ENCODE assay signal across 13 mouse cellular contexts in the genomic region with DNA sequence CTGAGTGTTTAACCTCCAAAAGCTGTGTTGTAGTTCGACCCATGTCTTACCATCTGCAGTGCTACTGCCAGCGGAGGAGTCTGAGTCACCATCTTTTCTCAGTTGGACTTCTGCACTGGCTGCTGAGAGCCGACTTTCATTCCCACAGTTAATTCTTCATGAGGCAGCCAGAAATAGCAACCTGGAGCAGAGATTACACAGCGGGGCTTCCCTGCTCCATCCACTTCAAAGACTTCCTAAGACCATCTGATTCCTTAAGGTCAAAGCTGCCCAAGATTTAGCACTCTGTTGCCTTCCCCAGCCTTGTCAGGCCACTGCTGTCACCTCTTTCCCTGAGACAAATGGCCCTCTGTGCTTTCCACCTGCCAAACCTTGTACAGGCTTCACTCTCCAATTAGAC. TPM values are rescaled to one million over a fixed set of nuclear protein-coding genes. Genes with fewer than 3 reads are reported as not detected.
DNase-seq lines count a peak whose midpoint lies in the region; ATAC-seq and TF ChIP-seq lines count a peak whose summit lies in the region.
"Had no signal": no experiment of that assay in that cellular context is flagged by ENCODE, and none has a peak within 500 bp of the region (broad histone marks: within the 10 kb centered on the region; RNA-seq: fewer than 3 reads in every experiment).

No protein-coding gene starts in this region.

- no peak for TF ChIP-seq CTCF in liver, postnatal 0 days (IDR thresholded peaks at IDR 0.05; ENCODE audit: low read depth)
- TF ChIP-seq CTCF in left cerebral cortex, adult 2 months (IDR thresholded peaks at IDR 0.05): no peak

- H3K4me2 ChIP-seq in forebrain, embryonic 15.5 days (replicated peaks): no peak overlapping the region
- H3K4me2 ChIP-seq in forebrain, embryonic 13.5 days: no peak overlapping the region
- H3K4me2 ChIP-seq in liver, postnatal 0 days (ENCODE audit: low read depth, low read length): no peak overlapping the region
- no peak overlapping the region for H3K4me2 ChIP-seq in liver, embryonic 11.5 days
- H3K4me2 ChIP-seq in kidney, embryonic 14.5 days (replicated peaks; ENCODE audit: low read depth, low read length): no peak overlapping the region
- H3K4me2 ChIP-seq: limb, embryonic 13.5 days had no signal

- no peak for ATAC-seq in forebrain, embryonic 15.5 days (replicated peaks)
- ATAC-seq in forebrain, embryonic 13.5 days: no peak
- ATAC-seq in liver, postnatal 0 days: no peak
- no peak for ATAC-seq in liver, embryonic 11.5 days (replicated peaks; ENCODE audit: low FRiP score)
- ATAC-seq in kidney, embryonic 14.5 days (ENCODE audit: low FRiP score, low TSS enrichment): no peak

- intact Hi-C loops in left cerebral cortex, adult 2 months (cut with DNase I): no loop called here

- no peaks in the 10 kb centered on the region for H3K9me3 ChIP-seq in forebrain, embryonic 15.5 days
- H3K9me3 ChIP-seq in forebrain, embryonic 13.5 days (replicated peaks): no peaks in the 10 kb centered on the region
- no peaks in the 10 kb centered on the region for H3K9me3 ChIP-seq in liver, postnatal 0 days (ENCODE audit: low read length)
- no peaks in the 10 kb centered on the region for H3K9me3 ChIP-seq in liver, embryonic 11.5 days (ENCODE audit: control insufficient read depth, low read length)
- no peaks in the 10 kb centered on the region for H3K9me3 ChIP-seq in kidney, embryonic 14.5 days (ENCODE audit: control insufficient read depth, low read length)
- H3K9me3 ChIP-seq: limb, embryonic 13.5 days; megakaryocyte, embryonic 14.5 days had no signal

- 68% methylated on average over 4 of the region's 4 CpGs for WGBS in forebrain, embryonic 15.5 days
- WGBS in forebrain, embryonic 13.5 days: 59% methylated on average over 4 of the region's 4 CpGs
- 63% methylated on average over 4 of the region's 4 CpGs for WGBS in liver, postnatal 0 days (ENCODE audit: insufficient replicate concordance)
- WGBS in liver, embryonic 11.5 days: 52% methylated on average over 4 of the region's 4 CpGs
- WGBS in kidney, embryonic 14.5 days: 38% methylated on average over 4 of the region's 4 CpGs

- peaks cover 6% of the 10 kb centered on the region for H3K4me1 ChIP-seq in forebrain, embryonic 15.5 days
- H3K4me1 ChIP-seq in forebrain, embryonic 13.5 days: no peaks in the 10 kb centered on the region
- no peaks in the 10 kb centered on the region for H3K4me1 ChIP-seq in liver, postnatal 0 days (ENCODE audit: insufficient read depth)
- H3K4me1 ChIP-seq in liver, embryonic 11.5 days (replicated peaks; ENCODE audit: control insufficient read depth, insufficient read depth, low read length): no peaks in the 10 kb centered on the region
- no peaks in the 10 kb centered on the region for H3K4me1 ChIP-seq in kidney, embryonic 14.5 days (ENCODE audit: control insufficient read depth, insufficient read depth, low read length)

- H3K27ac ChIP-seq in forebrain, embryonic 15.5 days (replicated peaks): 0 out of 2 replicates have a peak overlapping the region, but pooled peaks have one; percentile 27
- H3K27ac ChIP-seq in forebrain, embryonic 13.5 days: no peak overlapping the region
- no peak overlapping the region for H3K27ac ChIP-seq in liver, postnatal 0 days (ENCODE audit: low read depth)
- H3K27ac ChIP-seq in liver, embryonic 11.5 days (ENCODE audit: low read depth, low read length): no peak overlapping the region
- H3K27ac ChIP-seq in left cerebral cortex, adult 2 months: peak overlapping the region; percentile 19; the same call in 1 of the 2 replicates
- H3K27ac ChIP-seq in kidney, embryonic 14.5 days (ENCODE audit: low read depth, low read length): no peak overlapping the region
- H3K27ac ChIP-seq: kidney, postnatal 0 days; limb, embryonic 13.5 days had no signal

- no peak overlapping the region for H3K9ac ChIP-seq in forebrain, embryonic 15.5 days (replicated peaks)
- no peak overlapping the region for H3K9ac ChIP-seq in forebrain, embryonic 13.5 days
- no peak overlapping the region for H3K9ac ChIP-seq in liver, postnatal 0 days (replicated peaks)
- H3K9ac ChIP-seq in liver, embryonic 11.5 days (ENCODE audit: low read depth, low read length): no peak overlapping the region
- H3K9ac ChIP-seq in kidney, embryonic 14.5 days (ENCODE audit: low read depth, low read length): no peak overlapping the region
- H3K9ac ChIP-seq: limb, embryonic 13.5 days had no signal

- no peaks in the 10 kb centered on the region for H3K36me3 ChIP-seq in forebrain, embryonic 15.5 days
- H3K36me3 ChIP-seq in forebrain, embryonic 13.5 days (ENCODE audit: poor library complexity, severe bottlenecking): peaks cover 7% of the 10 kb centered on the region
- no peaks in the 10 kb centered on the region for H3K36me3 ChIP-seq in liver, postnatal 0 days (replicated peaks; ENCODE audit: insufficient read depth, low read length)
- no peaks in the 10 kb centered on the region for H3K36me3 ChIP-seq in liver, embryonic 11.5 days (ENCODE audit: control insufficient read depth, insufficient read depth, low read length)
- peaks cover 6% of the 10 kb centered on the region; the same call in 1 of the 2 replicates for H3K36me3 ChIP-seq in kidney, embryonic 14.5 days (ENCODE audit: control insufficient read depth, insufficient read depth, low read length)

- DNase-seq in liver, postnatal 0 days: peak; percentile 3
- DNase-seq in liver, embryonic 11.5 days (ENCODE audit: low spot score): no peak
- no peak for DNase-seq in left cerebral cortex, adult 2 months (ENCODE audit: extremely low spot score in 1 of 2, low spot score in 2 of 2)
- DNase-seq in right cerebral cortex, postnatal 10 days (ENCODE audit: low spot score in 2 of 2): peak; percentile 30 to 31
- DNase-seq in ovary, postnatal 10 days (ENCODE audit: low spot score): no peak
- DNase-seq: gastrocnemius, postnatal 36 days; thymus, postnatal 36 days had no signal

- no peak for TF ChIP-seq EP300 in liver, postnatal 0 days (IDR thresholded peaks at IDR 0.05; ENCODE audit: low read depth)

- H3K4me3 ChIP-seq in forebrain, embryonic 15.5 days: no peak overlapping the region
- no peak overlapping the region for H3K4me3 ChIP-seq in forebrain, embryonic 13.5 days
- no peak overlapping the region for H3K4me3 ChIP-seq in liver, postnatal 0 days (ENCODE audit: low read depth, low read length)
- no peak overlapping the region for H3K4me3 ChIP-seq in liver, embryonic 11.5 days (ENCODE audit: low read depth, low read length)
- no peak overlapping the region for H3K4me3 ChIP-seq in left cerebral cortex, adult 2 months
- no peak overlapping the region for H3K4me3 ChIP-seq in kidney, embryonic 14.5 days (ENCODE audit: low read length)
- H3K4me3 ChIP-seq: limb, embryonic 13.5 days; megakaryocyte, embryonic 14.5 days had no signal

- H3K27me3 ChIP-seq in forebrain, embryonic 15.5 days: no peaks in the 10 kb centered on the region
- H3K27me3 ChIP-seq in forebrain, embryonic 13.5 days: no peaks in the 10 kb centered on the region
- H3K27me3 ChIP-seq in liver, postnatal 0 days (ENCODE audit: insufficient read depth, low read length): no peaks in the 10 kb centered on the region
- H3K27me3 ChIP-seq in liver, embryonic 11.5 days (replicated peaks; ENCODE audit: control insufficient read depth, insufficient read depth, low read length): no peaks in the 10 kb centered on the region
- H3K27me3 ChIP-seq in kidney, embryonic 14.5 days (ENCODE audit: control insufficient read depth, insufficient read depth, low read length): no peaks in the 10 kb centered on the region
- H3K27me3 ChIP-seq: limb, embryonic 13.5 days; megakaryocyte, embryonic 14.5 days had no signal

RNA-seq across cellular contexts. Expression of gene Lca5, which starts 6.4 kb away (rescaled TPM):
- 22.2 and 22.7 TPM in 2 replicates for polyA plus RNA-seq in forebrain, embryonic 15.5 days (2015; fragmentation: Nextera tagmentation; extraction: Ambion mirVana)
- 23.4 and 26.5 TPM in 2 replicates for polyA plus RNA-seq in forebrain, embryonic 13.5 days (2015; fragmentation: Nextera tagmentation; extraction: Ambion mirVana)
- polyA plus RNA-seq in liver, postnatal 0 days (2015; fragmentation: Nextera tagmentation; extraction: Ambion mirVana): 0.45 and 1.3 TPM in 2 replicates
- 5.4 and 7.2 TPM in 2 replicates for polyA plus RNA-seq in liver, embryonic 11.5 days (2014; fragmentation: Nextera tagmentation; extraction: Ambion mirVana)
- 10 to 100 TPM; 19.6 to 20.2 TPM for total RNA-seq in left cerebral cortex, adult 2 months (2021)
- polyA plus RNA-seq in kidney, embryonic 14.5 days (2014; fragmentation: Nextera tagmentation; extraction: Ambion mirVana): 23.6 and 27.0 TPM in 2 replicates

Comparison
In these comparisons a context has a peak if more than half of its experiments do, and no peak if none do; other contexts are left out.
1. H3K27ac ChIP-seq: peak in forebrain, embryonic 15.5 days (single experiment) and left cerebral cortex, adult 2 months (single experiment); none in forebrain, embryonic 13.5 days (single experiment), liver, postnatal 0 days (single experiment), liver, embryonic 11.5 days (single experiment) and kidney, embryonic 14.5 days (single experiment).
2. DNase-seq: peak in liver, postnatal 0 days (single experiment) and right cerebral cortex, postnatal 10 days (2 of 2); none in liver, embryonic 11.5 days (single experiment), left cerebral cortex, adult 2 months (0 of 2) and ovary, postnatal 10 days (single experiment).